ENCODE assay signal across 8 mouse cellular contexts in genomic region chr5:136714879-136715278, GRCm38 (mm10). TPM values are rescaled to one million over a fixed set of nuclear protein-coding genes. Genes with fewer than 3 reads are reported as not detected.
DNase-seq lines count a peak whose midpoint lies in the region; ATAC-seq lines count a peak whose summit lies in the region.

No protein-coding gene starts in this region.

- H3K4me1 ChIP-seq in embryonic facial prominence, embryonic 14.5 days (ENCODE audit: control insufficient read depth, insufficient read depth, low read length), result no peaks in the 10 kb centered on the region
- H3K4me1 ChIP-seq in intestine, embryonic 14.5 days (replicated peaks; ENCODE audit: control insufficient read depth, insufficient read depth, low read length), result no peaks in the 10 kb centered on the region
- peaks cover 4% of the 10 kb centered on the region; the same call in 1 of the 2 replicates for H3K4me1 ChIP-seq in stomach, embryonic 16.5 days (ENCODE audit: control insufficient read depth, insufficient read depth, low read length)

- H3K27me3 ChIP-seq in embryonic facial prominence, embryonic 14.5 days (replicated peaks; ENCODE audit: control insufficient read depth, insufficient read depth, low read length), result 0 out of 2 replicates have a peak, but pooled peaks cover 6% of the 10 kb centered on the region
- H3K27me3 ChIP-seq in intestine, embryonic 14.5 days (replicated peaks; ENCODE audit: control insufficient read depth, insufficient read depth, low read length), result no peaks in the 10 kb centered on the region
- H3K27me3 ChIP-seq in stomach, embryonic 16.5 days (ENCODE audit: control insufficient read depth, insufficient read depth, low read length), result no peaks in the 10 kb centered on the region

- ATAC-seq in CD4-positive, CD25-positive, alpha-beta regulatory T cell, adult 4 months, result no peak
- ATAC-seq in embryonic facial prominence, embryonic 14.5 days (ENCODE audit: low read depth), result no peak
- no peak for ATAC-seq in intestine, embryonic 14.5 days (replicated peaks; ENCODE audit: low FRiP score, low TSS enrichment, low read depth)
- ATAC-seq in megakaryocyte-erythroid progenitor cell, adult 5-6 weeks (replicated peaks; ENCODE audit: low FRiP score, low TSS enrichment, poor library complexity, severe bottlenecking), result 0 out of 2 replicates have a peak, but pooled peaks have one; percentile 45
- no peak for ATAC-seq in stomach, embryonic 16.5 days (ENCODE audit: insufficient read depth, low FRiP score)

- DNase-seq in CD4-positive, CD25-positive, alpha-beta regulatory T cell, adult 2 months (ENCODE audit: low read depth, low spot score), result peak; percentile 64
- DNase-seq in ovary, postnatal 14 days (ENCODE audit: low spot score), result peak; percentile 52
- no peak for DNase-seq in ovary, adult 18-20 months (ENCODE audit: low spot score)
- DNase-seq in embryonic facial prominence, embryonic 14.5 days (ENCODE audit: low spot score), result peak; percentile 64
- DNase-seq in intestine, embryonic 14.5 days (ENCODE audit: low spot score), result peak; percentile 71

- no peaks in the 10 kb centered on the region for H3K36me3 ChIP-seq in embryonic facial prominence, embryonic 14.5 days (ENCODE audit: control insufficient read depth, insufficient read depth, low read length)
- no peaks in the 10 kb centered on the region for H3K36me3 ChIP-seq in intestine, embryonic 14.5 days (ENCODE audit: control insufficient read depth, insufficient read depth, low read length)
- H3K36me3 ChIP-seq in stomach, embryonic 16.5 days (ENCODE audit: control insufficient read depth, insufficient read depth, low read length), result no peaks in the 10 kb centered on the region

- no peak overlapping the region for H3K27ac ChIP-seq in embryonic facial prominence, embryonic 14.5 days (replicated peaks; ENCODE audit: low read depth, low read length)
- H3K27ac ChIP-seq in intestine, embryonic 14.5 days (ENCODE audit: low read depth), result no peak overlapping the region
- no peak overlapping the region for H3K27ac ChIP-seq in stomach, embryonic 16.5 days (ENCODE audit: low read length)

- H3K9ac ChIP-seq in embryonic facial prominence, embryonic 14.5 days (ENCODE audit: low read depth, low read length), result 0 out of 2 replicates have a peak overlapping the region, but pooled peaks have one; percentile 21
- no peak overlapping the region for H3K9ac ChIP-seq in intestine, embryonic 14.5 days (ENCODE audit: low read length)
- H3K9ac ChIP-seq in stomach, embryonic 16.5 days (ENCODE audit: low read length), result 0 out of 2 replicates have a peak overlapping the region, but pooled peaks have one; percentile 3

- no peaks in the 10 kb centered on the region for H3K9me3 ChIP-seq in embryonic facial prominence, embryonic 14.5 days (ENCODE audit: control insufficient read depth, low read length)
- H3K9me3 ChIP-seq in intestine, embryonic 14.5 days (ENCODE audit: control insufficient read depth, low read length), result no peaks in the 10 kb centered on the region
- no peaks in the 10 kb centered on the region for H3K9me3 ChIP-seq in stomach, embryonic 16.5 days (replicated peaks; ENCODE audit: control insufficient read depth, low read length)

- 18% methylated on average over 11 of the region's 11 CpGs for WGBS in embryonic facial prominence, embryonic 14.5 days
- 27% methylated on average over 11 of the region's 11 CpGs for WGBS in intestine, embryonic 14.5 days
- WGBS in stomach, embryonic 16.5 days, result 24% methylated on average over 11 of the region's 11 CpGs

- no peak overlapping the region for H3K4me3 ChIP-seq in embryonic facial prominence, embryonic 14.5 days (ENCODE audit: low read depth, low read length)
- H3K4me3 ChIP-seq in intestine, embryonic 14.5 days (ENCODE audit: low read depth, low read length), result no peak overlapping the region
- H3K4me3 ChIP-seq in stomach, embryonic 16.5 days (replicated peaks; ENCODE audit: low read length), result peak overlapping the region; percentile 1; the same call in 1 of the 2 replicates

- H3K4me2 ChIP-seq in embryonic facial prominence, embryonic 14.5 days (ENCODE audit: low read depth, low read length), result peak overlapping the region; percentile 42
- H3K4me2 ChIP-seq in intestine, embryonic 14.5 days (ENCODE audit: low read length), result peak overlapping the region; percentile 37
- H3K4me2 ChIP-seq in stomach, embryonic 16.5 days (ENCODE audit: low read depth, low read length), result peak overlapping the region; percentile 38

RNA-seq across cellular contexts. Expression of gene Myl10, which starts 21.9 kb away (rescaled TPM):
- polyA plus RNA-seq in CD4-positive, CD25-positive, alpha-beta regulatory T cell, adult 4 months (2017; shearing (Covaris generic)), result under 1 TPM in 1 of 2 experiments, not detected in 1; 0.66 TPM
- not detected in 2 replicates for polyA plus RNA-seq in embryonic facial prominence, embryonic 14.5 days (2014; fragmentation: Nextera tagmentation; extraction: Ambion mirVana)
- not detected in 2 replicates for polyA plus RNA-seq in intestine, embryonic 14.5 days (2014; fragmentation: Nextera tagmentation; extraction: Ambion mirVana)
- total RNA-seq in megakaryocyte-erythroid progenitor cell, adult 5-6 weeks (2014; fragmentation: Nextera tagmentation), result 0.50 TPM in 1 of 2 replicates, not detected in the other
- not detected in 2 replicates for total RNA-seq in megakaryocyte-erythroid progenitor cell, adult 5-6 weeks (2017)
- polyA plus RNA-seq in stomach, embryonic 16.5 days (2015; fragmentation: Nextera tagmentation; extraction: Ambion mirVana), result 0.36 TPM in 1 of 2 replicates, not detected in the other
